Mouse (Mus musculus): ENCODE measurements around the gene Runx1.
A peak's percentile ranks its signal among the peaks of the same experiment; 100 is the strongest.

Runx1 gene

DNA sequence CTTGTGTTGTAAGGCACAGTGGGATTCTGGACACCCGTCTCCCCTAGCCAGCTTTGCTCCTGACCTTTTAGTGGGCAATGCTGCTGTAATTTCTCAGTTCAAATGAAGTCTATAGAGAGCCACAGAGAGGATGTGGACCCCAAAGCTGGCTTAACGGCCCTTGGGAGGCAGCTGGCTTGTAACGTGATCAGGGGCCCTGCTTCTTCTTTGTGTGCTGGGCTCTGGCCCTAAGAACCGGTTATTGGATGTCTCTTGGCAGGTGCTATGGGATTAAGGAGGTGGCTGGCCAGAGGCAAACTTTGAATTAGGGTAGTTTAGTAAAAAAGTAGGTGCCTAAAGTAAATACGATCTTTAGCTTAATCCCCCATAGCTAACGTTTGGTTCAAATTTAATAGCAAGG lies 31.8 kb downstream of the Runx1 start:
- DNase-seq (ENCODE audit: low spot score in 2 of 2), result no peak

DNA sequence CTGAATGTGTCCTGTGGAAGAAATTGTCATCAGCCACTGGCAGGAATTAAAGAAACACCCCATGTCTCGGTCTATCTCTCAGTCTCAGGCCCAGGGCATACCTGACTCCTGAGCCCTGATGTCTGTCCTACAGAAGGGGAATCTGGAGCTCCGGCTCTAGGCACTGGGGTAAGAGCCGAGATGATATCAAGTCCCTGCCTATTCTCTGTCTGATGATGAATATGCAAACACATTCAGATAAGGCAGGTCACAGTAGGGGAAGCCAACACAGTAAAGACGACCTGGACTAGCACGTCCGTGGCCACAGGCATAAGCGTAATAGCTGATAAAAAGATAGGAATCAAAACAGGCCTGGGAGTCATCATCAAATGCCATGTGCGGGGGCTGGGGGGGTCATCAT lies 32.2 kb downstream of the Runx1 start:
- no peak for DNase-seq (ENCODE audit: low spot score in 2 of 2)

DNA sequence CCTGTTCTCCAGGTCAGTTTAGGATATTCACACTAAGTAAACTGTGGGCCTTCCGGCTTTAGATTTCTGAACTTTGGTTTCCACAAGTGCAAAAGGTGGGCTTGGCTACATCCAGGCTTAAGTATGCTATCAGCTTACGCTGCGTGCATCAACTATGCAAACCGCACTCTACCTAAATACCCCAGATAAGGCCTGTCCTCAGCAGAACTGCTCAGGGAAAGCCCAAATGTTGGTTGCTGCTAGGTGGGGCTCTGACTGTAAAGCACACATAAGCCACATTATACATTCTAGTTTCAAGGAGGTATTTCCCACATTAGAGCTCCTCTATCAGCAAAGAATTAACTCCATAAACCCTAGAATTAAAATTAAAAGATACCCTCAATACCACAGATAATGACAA lies 33.0 kb downstream of the Runx1 start:
- DNase-seq (ENCODE audit: low spot score in 2 of 2), result no peak

DNA sequence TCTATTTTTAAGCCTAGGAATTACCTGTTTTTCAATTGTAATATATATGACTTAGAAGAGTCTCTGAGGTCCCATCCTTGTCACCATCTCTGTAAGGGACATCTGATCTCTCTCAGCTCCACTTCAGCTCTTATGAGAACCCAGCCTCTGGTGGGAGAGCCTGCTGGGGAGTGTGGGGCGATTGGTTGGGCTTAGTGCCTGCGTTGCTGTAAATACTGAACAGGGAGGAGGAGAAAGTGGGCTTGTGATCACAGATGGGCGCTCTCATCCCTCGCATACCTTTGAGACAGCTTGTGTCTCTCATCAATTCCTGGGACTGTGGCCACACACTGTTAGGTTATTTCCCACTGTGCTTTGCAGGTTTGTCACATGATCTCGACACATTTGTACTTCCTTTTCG lies 35.3 kb downstream of the Runx1 start:
- no peak for DNase-seq (ENCODE audit: low spot score in 2 of 2)

DNA sequence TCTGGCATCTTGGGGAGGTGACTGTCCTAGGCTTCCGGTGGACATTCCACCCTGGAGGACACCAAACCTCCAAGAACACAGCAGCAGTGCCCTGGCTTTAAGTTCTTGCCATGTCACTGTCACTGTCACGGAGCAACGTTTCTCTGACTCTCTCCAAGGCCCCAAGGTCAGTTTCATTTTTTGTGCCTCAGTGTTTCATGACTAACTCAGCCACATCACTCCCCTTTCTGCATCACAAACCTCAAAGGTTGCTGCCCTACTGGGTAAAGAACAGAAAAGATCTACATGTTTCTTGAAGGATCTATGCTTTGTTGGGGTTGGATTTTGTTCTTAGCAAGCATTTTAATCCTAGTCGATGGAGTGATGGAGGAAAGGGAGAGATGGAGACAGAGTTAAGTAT lies 36.1 kb downstream of the Runx1 start:
- DNase-seq (ENCODE audit: low spot score in 2 of 2), result no peak

DNA sequence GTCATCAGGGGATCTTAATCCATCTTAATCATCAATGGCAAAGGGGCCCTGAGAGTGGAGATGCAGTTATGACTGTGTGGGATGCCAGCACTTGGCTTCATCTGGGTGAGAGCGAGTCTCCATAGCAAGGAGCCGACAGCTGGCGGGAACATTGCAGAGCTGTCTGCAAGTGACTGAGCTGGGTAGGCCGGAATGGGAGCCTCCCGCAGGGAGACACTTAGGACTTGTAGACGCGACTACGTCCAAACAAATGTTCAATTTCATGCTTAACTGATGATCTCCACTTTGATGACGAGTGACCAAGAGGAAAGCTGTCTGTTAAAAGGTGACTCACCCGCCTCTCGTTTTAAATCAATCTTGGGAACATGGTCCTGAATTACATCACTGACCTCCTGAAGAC lies 37.5 kb downstream of the Runx1 start:
- DNase-seq (ENCODE audit: low spot score in 2 of 2), result no peak

DNA sequence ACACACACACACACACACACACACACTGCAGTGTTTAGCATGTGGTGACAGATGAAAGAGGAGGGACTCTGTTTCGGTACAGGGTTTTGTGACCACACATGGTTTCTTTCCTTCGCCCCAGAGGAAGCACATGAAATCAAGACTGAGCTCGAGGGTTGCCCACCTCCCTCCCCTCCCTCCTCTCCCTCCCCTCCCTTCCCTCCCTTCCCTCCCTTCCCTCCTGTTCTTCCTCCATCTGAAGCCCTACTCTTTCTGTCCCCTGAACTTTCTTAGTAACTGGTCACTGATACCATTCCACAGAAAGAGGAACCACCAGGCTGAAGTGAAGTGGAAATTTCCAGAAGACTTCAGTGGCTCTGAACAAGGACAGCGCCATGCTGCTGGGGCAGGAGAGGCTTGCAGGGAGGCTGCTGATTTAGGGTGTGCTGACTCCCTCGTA lies 39.0 kb downstream of the Runx1 start:
- peak; percentile 17 to 53 for DNase-seq (ENCODE audit: low spot score in 2 of 2)

DNA sequence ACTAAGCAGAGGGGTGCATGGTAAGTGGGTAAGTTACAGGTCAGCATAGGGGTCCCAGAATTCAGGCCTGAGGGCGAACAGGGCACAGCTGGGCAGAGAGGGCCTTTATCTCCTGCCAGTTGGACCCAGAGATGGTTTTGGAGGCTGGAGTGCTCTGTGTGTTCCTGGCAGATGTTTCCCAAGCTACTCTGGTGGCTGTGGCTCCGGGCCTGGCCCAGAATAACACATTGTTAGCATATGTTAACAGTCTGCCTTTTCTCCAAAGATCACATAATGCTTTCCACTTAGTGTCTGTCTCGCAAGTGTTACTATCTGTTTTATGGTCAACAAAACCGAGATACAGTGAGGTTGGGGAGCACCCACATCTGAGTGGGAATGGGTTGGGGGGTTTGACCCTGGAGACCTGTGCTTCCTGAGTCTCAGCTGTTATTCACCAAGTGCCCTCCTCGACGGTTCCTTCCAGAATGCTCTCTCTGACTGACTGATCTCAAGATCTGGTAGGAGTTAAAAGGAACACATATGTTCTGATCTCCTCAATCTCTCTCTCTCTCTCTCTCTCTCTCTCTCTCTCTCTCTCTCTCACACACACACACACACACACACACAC lies 39.6 kb downstream of the Runx1 start:
- DNase-seq (ENCODE audit: low spot score in 2 of 2), result peak in 1 of 2 experiments; percentile 42

DNA sequence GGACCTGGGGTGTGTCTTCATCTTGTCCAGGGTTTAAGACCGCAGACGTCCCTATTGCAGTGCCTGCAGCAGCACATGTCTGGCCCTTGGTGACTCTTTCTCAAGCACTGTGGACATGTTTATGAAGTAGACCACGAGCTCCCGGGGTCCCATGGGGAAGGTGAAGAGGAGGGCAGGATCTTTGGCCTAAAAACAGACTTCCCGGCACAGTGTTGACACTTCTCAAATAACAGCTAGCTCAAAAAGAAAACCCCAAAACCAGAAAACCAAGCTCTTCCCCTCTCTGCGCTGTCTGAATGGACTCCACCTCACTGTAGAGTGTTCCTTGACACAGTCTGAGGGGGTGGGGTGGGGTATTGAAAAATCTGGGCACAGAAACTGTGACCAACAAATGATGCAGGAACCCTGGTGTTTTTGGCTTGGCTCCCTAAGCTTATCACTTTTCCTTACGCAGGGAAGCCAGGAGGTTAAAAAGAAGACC lies 42.3 kb downstream of the Runx1 start:
- DNase-seq (ENCODE audit: low spot score in 2 of 2), result no peak

DNA sequence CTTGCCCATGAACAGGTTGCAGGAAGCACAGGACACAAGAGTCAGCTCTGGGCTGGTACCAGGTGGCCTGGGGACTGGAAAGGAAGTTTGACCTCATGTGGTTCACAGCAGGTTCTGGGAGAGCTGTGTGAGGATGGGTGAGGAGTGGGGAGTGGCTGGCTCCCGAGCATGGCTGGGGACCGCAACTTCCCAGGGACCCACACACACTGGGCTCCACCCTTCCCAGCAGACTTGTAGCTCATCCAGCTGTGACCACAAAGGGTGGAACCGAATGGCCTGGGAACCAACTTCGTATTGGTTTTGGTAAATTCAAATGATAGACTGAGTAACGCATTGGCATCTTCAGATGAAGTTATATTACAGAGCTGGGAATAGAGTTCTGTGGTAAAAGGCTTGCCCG lies 43.5 kb downstream of the Runx1 start:
- DNase-seq (ENCODE audit: low spot score in 2 of 2), result no peak

DNA sequence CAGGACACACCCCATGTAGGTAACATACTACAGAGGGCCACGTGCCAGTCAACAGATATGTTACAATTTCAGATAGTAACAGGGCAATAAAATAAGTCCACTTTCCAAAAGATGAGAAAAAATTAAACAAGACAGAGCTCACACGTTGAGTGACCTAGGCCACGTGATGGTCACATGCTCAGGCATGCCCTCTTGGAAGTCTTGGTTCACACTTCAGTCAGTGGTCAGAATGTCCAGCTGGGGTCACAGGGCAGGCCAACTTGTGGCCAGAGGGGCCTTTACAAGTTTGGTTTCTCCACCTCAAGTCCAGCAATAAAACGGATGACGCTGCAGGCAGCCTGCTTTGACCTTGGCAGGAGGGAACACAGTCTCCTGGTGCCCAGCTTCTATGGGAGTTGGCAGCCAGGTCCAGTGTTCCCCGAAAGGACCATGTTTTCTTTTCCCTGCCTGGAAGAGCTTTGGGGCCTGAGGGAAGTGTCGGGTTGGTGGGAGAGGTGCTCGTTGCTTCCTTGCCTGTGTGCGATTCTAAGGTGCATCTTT lies 46.0 kb downstream of the Runx1 start:
- DNase-seq (ENCODE audit: low spot score in 2 of 2), result peak; percentile 24 to 51

DNA sequence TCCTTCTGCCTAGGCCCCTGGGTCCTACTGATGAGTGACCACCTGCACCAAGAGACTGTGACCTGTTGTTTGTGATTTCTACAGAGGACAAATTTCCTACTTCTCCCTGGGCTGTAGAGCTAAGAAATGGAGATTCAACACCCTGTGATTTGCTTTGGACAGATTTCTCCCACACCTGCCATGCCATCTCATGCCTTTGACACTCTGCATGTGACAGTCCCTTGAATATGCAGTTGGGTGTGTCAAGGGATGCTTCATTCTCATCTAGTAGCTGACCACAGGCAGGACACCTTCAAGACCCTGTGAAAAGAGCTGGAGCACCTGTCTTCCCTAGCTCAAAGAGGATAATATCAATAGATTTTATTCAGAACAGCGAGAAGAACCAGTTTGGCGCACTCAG lies 46.8 kb downstream of the Runx1 start:
- DNase-seq (ENCODE audit: low spot score in 2 of 2), result no peak

DNA sequence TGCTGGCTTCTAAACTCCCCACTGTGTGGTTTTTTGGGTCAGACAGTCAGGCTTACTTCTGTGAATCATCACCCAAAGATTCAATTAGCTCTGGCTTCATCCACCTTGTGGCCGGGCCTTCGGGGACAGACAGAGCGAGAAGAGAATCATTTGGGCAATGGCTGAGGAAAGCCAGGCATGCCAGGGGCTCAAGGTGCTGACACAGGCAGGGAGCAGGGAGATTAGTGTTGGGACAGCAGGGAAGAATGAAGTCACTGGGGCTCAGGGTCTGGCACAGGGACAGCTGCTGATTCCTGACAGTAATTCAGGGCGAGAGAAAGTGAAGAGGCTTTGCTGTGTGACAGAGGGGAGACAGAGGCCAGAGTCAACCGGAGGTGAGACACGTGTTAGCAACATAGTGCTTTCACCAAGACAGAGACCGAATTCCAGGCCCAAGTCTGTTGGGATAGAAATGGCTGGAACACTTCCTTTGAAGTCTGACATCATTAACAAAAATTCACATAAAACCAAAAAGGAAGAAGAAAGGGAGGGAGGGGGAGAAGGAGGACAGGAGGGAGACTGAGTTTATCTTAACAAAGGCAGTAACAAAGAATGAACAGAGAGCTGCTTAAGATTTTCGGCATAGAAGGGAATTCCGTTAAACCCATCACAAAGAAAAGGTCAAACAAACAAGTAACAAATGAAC lies 47.7 kb downstream of the Runx1 start:
- peak in 1 of 2 experiments; percentile 28 for DNase-seq (ENCODE audit: low spot score in 2 of 2)

DNA sequence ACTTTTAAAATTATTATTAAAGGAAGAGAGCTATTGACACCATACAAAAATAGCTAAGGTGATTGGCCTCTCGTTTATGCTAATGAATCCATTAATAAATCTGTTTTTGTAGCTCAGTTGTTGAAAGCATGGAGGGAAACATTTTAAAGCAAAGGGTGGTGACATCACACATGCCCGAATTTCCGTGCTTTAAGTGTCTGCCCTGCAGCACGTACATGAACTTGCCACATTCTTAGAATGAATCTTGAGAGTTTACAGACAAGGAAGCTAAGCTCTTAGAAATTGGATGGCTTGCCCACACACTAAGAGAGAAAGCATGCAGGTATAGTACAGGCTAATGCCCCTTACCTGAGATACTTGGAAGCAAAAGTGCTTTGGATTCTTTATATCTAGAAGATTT lies 58.1 kb downstream of the Runx1 start:
- DNase-seq (ENCODE audit: low spot score in 2 of 2), result no peak

DNA sequence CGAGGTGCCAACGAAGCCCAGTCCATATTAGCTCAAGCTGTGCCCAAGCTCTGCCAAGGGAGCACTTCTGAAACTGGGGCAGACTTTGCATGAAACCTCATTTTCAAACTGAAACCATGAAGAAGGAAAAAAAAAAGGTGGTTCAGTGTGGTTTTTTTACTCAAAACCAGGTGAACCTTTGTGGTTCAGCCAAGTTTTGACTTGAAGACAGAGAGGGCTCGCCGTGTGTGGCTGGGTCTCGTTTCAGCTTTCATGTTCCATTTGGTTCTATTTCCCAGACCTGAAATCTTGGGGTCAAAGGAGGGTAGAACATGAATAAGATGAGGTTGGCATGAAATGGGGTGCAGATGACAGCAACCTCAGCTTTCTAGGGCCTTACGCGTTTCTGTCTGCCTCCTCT lies 58.5 kb downstream of the Runx1 start:
- no peak for DNase-seq (ENCODE audit: low spot score in 2 of 2)

DNA sequence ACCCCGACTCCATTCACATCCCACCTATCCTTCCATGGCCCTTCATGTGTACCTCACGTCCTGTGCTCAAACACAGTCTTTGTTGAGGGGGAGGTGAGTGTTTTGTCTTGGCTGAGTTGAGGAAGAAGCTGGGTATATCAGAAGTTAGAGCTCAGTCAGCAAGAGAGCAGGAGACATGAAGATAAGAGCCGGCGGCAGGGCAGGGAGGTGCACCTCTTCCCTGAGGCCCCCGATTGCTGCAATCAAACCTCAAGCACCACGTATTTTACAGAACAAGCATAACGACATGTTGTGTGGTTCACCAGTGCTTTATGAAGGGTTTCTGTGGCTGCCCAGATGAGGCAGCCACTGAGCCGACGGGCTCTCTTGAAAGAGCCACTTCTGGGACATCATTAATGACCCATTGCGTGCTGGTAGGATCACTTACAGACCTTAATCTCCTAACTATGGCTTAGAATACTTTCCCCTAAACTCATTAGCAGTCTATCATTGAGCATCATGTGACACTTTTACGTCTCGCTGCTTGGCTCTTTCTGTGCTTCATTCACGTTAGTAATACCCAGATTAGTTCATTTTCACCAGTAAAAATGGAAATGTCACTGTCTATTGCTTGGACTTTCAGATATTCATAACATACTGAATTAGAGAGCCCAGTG lies 61.1 kb downstream of the Runx1 start:
- no peak for DNase-seq (ENCODE audit: low spot score in 2 of 2)

DNA sequence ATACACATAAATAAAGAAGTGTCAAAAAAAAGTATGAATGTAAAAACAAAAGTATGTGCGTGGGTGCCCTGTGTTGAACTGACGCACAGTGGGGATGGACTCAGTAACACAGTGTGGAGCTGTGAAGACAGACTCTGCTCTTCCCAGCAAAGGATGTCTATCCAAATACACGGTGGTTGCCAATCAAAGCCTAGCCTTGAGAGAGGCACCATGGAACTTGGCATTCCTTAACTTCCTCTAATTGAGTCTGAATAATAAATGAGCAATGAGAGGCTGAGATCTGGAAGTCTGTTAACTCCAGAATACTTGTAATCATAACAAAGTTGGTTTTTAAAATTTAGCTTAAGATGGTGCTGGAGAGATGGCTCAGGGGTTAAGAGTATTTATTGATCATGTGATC lies 62.3 kb downstream of the Runx1 start:
- DNase-seq (ENCODE audit: low spot score in 2 of 2), result no peak

DNA sequence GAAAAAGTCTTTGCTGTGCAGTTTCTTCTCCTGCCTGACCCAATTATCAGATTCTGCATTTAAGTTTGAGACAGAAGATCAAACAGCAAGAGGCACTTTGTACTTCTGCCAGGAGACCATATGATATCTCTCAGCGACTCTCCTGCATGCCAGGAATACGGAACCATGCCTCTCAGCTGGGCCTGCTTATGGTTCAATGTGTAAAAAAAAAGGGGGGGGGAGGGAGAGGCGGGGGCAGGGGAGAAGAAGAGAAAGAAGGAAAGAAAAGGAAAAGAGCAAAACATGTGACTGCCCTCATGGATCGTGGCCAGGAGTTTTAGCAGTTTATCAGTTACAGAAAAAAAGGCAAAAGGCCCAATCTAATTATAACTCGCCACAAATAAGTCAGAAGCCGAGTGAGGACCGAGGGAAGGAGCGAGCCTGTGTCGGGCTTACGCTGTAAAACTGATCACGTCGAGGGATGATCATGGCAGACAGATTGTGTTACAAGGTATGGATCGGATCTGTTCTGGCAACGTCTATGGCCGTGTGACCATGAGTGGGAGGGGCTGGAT lies 63.9 kb downstream of the Runx1 start:
- DNase-seq (ENCODE audit: low spot score in 2 of 2), result no peak

DNA sequence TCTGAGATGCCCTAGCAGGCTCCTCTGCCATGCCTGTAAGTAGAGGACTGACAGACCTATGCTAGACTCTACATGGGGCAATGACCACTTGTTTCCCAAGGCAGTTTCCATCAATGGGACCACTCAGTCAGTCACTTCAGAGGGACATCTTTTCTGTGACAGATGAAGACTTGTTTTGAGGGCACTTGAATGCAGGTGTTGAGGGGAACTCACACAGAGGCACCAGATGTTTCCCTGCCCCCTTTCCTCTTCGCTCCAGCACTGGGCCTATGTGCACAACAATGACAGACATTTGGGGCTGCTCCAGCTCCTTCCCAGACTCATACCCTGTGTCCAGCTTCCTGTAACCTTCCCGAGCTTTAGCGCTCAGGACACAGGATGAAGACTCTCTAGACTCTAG lies 65.9 kb downstream of the Runx1 start:
- no peak for DNase-seq (ENCODE audit: low spot score in 2 of 2)

DNA sequence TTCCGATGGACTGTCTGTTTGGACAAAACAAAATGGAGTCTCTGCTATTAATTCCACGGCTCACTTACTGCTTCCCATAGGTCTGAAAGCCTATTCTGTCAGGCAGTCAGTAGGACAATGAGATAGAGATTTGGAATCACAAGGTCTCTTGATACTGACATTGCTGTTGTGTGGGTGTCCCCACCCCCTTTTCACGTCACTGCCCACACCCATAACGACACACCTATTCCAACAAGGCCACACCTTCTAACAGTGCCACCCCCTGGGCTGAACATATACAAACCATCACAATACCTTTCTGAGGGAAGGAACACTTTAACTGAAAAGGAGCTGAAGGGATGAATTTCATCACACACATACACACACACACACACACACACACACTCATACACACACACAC lies 68.4 kb downstream of the Runx1 start:
- DNase-seq (ENCODE audit: low spot score in 2 of 2), result no peak

DNA sequence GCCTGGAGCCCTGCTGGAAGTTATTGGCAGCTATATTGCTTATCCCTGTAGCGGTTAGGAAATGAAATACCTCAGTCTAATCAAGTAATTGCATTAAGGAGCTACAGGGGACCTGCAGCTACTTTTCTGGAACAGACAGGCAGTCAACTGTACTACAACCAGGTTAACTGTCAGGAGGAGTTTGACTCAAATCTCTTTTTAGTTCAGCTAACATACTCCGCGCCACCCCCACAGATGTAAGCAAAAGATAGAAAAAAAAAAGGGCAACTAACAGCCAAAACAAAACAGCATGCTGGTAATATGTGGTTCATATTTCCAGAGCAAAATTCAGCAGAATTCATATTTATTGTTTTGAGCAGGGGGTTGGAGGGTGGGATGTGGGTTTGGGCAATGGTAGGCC lies 72.0 kb downstream of the Runx1 start:
- DNase-seq (ENCODE audit: low spot score in 2 of 2), result no peak

DNA sequence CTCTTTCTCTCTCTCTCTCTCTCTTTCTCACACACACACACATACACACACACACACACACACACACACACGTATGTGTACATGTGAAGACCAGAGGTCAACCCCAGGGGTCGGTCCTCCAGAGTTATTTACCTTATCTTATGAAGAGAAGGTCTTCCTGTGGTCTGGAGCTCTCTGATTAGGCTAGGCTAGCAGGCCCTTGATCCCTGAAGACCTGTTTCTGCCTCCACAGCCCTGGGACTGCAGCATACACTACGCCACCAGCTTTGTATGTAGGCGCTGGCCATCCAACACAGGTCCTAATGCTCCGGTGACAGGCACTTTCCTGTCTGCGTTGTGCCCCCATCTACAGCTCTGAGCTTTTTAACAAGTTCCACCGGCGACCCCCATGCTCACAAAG lies 72.8 kb downstream of the Runx1 start:
- DNase-seq (ENCODE audit: low spot score in 2 of 2), result no peak

DNA sequence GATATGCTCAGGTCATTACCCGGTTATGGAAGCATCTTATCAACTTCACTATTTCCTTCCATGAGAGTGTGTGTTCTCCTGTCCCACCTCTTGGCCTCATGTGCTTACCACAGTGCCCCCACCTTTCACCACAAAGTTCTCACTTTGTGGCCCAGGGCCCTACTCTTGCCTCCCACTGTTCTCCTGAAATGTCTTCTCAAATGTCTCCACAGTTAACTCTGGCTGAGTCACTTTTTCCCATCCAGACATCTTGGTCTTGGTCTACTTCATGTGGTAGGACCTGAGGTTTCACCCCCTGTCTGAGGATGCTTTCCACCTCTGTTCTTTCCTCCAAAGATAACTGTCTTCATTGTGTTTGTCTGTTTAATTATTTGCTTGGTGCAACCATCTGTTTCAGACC lies 77.7 kb downstream of the Runx1 start:
- DNase-seq (ENCODE audit: low spot score in 2 of 2), result peak in 1 of 2 experiments; percentile 17
